Mouse (Mus musculus): ENCODE results near the gene Dhrs11.

Gene Dhrs11

GRCm38 (mm10) chr11:84823484-84823897, 5.3 kb downstream of the Dhrs11 start:
- no peak for DNase-seq (ENCODE audit: extremely low spot score, low spot score)

- no peak for DNase-seq (ENCODE audit: extremely low spot score, low spot score)
These were observed 6.3 kb downstream of the Dhrs11 start for GRCm38 (mm10) chr11:84822487-84822886.

GRCm38 (mm10) chr11:84821131-84821770, 7.5 kb downstream of the Dhrs11 start:
- DNase-seq (ENCODE audit: extremely low spot score, low spot score): no peak

- peak; percentile 93 for DNase-seq (ENCODE audit: extremely low spot score, low spot score)
These were observed 9.7 kb downstream of the Dhrs11 start, which contains the start of gene Mrm1 for GRCm38 (mm10) chr11:84818961-84819692. Mrm1 (minus strand) TSS chr11:84819515.

GRCm38 (mm10) chr11:84818085-84818960, 10.5 kb downstream of the Dhrs11 start:
- peak; percentile 70 for DNase-seq (ENCODE audit: extremely low spot score, low spot score)

GRCm38 (mm10) chr11:84817362-84817761, 11.4 kb downstream of the Dhrs11 start:
- no peak for DNase-seq (ENCODE audit: extremely low spot score, low spot score)

- DNase-seq (ENCODE audit: extremely low spot score, low spot score): peak; percentile 92
These were observed 14.9 kb downstream of the Dhrs11 start for GRCm38 (mm10) chr11:84813724-84814510.

- DNase-seq (ENCODE audit: extremely low spot score, low spot score): no peak
These were observed 24.4 kb downstream of the Dhrs11 start for GRCm38 (mm10) chr11:84804373-84804772.

- DNase-seq (ENCODE audit: extremely low spot score, low spot score): peak; percentile 90
These were observed 31.0 kb downstream of the Dhrs11 start for GRCm38 (mm10) chr11:84797627-84798353.

- peak; percentile 36 for DNase-seq (ENCODE audit: extremely low spot score, low spot score)
These were observed 31.8 kb downstream of the Dhrs11 start for GRCm38 (mm10) chr11:84797026-84797425.

- DNase-seq (ENCODE audit: extremely low spot score, low spot score): peak; percentile 88
These were observed 34.2 kb downstream of the Dhrs11 start for GRCm38 (mm10) chr11:84794496-84795113.

- DNase-seq (ENCODE audit: extremely low spot score, low spot score): no peak
These were observed 35.2 kb downstream of the Dhrs11 start for GRCm38 (mm10) chr11:84793545-84793944.

GRCm38 (mm10) chr11:84790383-84790782, 38.4 kb downstream of the Dhrs11 start:
- no peak for DNase-seq (ENCODE audit: extremely low spot score, low spot score)

- DNase-seq (ENCODE audit: extremely low spot score, low spot score): no peak
These were observed 48.5 kb downstream of the Dhrs11 start for GRCm38 (mm10) chr11:84780143-84780870.

GRCm38 (mm10) chr11:84775560-84775959, 53.2 kb downstream of the Dhrs11 start:
- DNase-seq (ENCODE audit: extremely low spot score, low spot score): no peak

GRCm38 (mm10) chr11:84774870-84775514, 53.8 kb downstream of the Dhrs11 start:
- no peak for DNase-seq (ENCODE audit: extremely low spot score, low spot score)
